Mouse (Mus musculus) inflammation-experienced regulatory T-cells (primary cell): ENCODE data around the gene Zfp184. TPM values are rescaled to one million over a fixed set of nuclear protein-coding genes. Genes with fewer than 3 reads are reported as not detected.

Source experiments
- polyA plus RNA-seq, 2 experiments: library from polyadenylated mRNA; unstranded; fragments of 100-300 nt; shearing (Covaris generic); gene quantifications; one replicate each; pipeline ENCODE4 v1.2.1; 2017

Zfp184 gene
- under 1 TPM in 1 of 2 experiments, not detected in 1; 0.36 TPM for polyA plus RNA-seq

GRCm38 (mm10) chr13:21944926-21945740 is at the start of gene Zfp184:
TSS of gene Zfp184 (plus strand) at chr13:21945094.

GRCm38 (mm10) chr13:21980981-21981802 is 36.3 kb downstream of the Zfp184 start, which contains the start of gene Pom121l2:
TSS of gene Pom121l2 (plus strand) at chr13:21981194.

GRCm38 (mm10) chr13:22009642-22010041 is 64.7 kb downstream of the Zfp184 start, which contains the start of gene Prss16:
TSS of gene Prss16 (minus strand) at chr13:22009742.

Other genes with a start within 250 kb of the Zfp184 start
- under 1 TPM in 1 of 2 experiments, not detected in 1; 0.71 TPM for gene Olfr1359, start 247.0 kb upstream of the Zfp184 start, polyA plus RNA-seq
- gene Hist1h2bl, start 229.0 kb upstream of the Zfp184 start, polyA plus RNA-seq = 1 to 10 TPM in 1 of 2 experiments, not detected in 1; 1.4 TPM
- 10 to 100 TPM; 14.1 to 15.1 TPM for gene Hist1h2ai, start 228.7 kb upstream of the Zfp184 start, polyA plus RNA-seq
- gene Hist1h3h, start 227.4 kb upstream of the Zfp184 start, polyA plus RNA-seq = 1 to 10 TPM; 1.7 to 2.2 TPM
- gene Hist1h2bm, start 223.1 kb upstream of the Zfp184 start, polyA plus RNA-seq = not detected
- under 1 TPM in 1 of 2 experiments, not detected in 1; 0.34 TPM for gene Hist1h4j, start 210.0 kb upstream of the Zfp184 start, polyA plus RNA-seq
- gene Hist1h4k, start 194.6 kb upstream of the Zfp184 start, polyA plus RNA-seq = 10 to 100 TPM in 1 of 2 experiments, 1 to 10 TPM in 1; 4.7 to 30.8 TPM
- 1 to 10 TPM; 2.4 to 8.2 TPM for gene Hist1h2ak, start 191.3 kb upstream of the Zfp184 start, polyA plus RNA-seq
- gene Hist1h2bn, start 191.0 kb upstream of the Zfp184 start, polyA plus RNA-seq = 1 to 10 TPM; 3.2 to 5.7 TPM
- 1 to 10 TPM; 2.0 to 3.3 TPM for gene Hist1h1b, start 164.5 kb upstream of the Zfp184 start, polyA plus RNA-seq
- 1 to 10 TPM in 1 of 2 experiments, not detected in 1; 1.5 TPM for gene Hist1h3i, start 161.7 kb upstream of the Zfp184 start, polyA plus RNA-seq
- gene Hist1h2an, start 157.9 kb upstream of the Zfp184 start, polyA plus RNA-seq = 1 to 10 TPM; 2.5 to 3.2 TPM
- 1 to 10 TPM in 1 of 2 experiments, not detected in 1; 1.6 TPM for gene Hist1h2bp, start 157.6 kb upstream of the Zfp184 start, polyA plus RNA-seq
- gene Hist1h2bq, start 134.9 kb upstream of the Zfp184 start, polyA plus RNA-seq = 10 to 100 TPM in 1 of 2 experiments, 1 to 10 TPM in 1; 7.5 to 13.4 TPM
- not detected for gene Hist1h2ao, start 134.6 kb upstream of the Zfp184 start, polyA plus RNA-seq
- 10 to 100 TPM; 42.5 to 43.7 TPM for gene Hist1h4m, start 133.3 kb upstream of the Zfp184 start, polyA plus RNA-seq
- 10 to 100 TPM; 22.4 to 34.7 TPM for gene Hist1h4n, start 112.9 kb upstream of the Zfp184 start, polyA plus RNA-seq
- 100 to 1,000 TPM; 128 to 153 TPM for gene Hist1h2ap, start 111.6 kb upstream of the Zfp184 start, polyA plus RNA-seq
- gene Hist1h2br, start 111.4 kb upstream of the Zfp184 start, polyA plus RNA-seq = 10 to 100 TPM in 1 of 2 experiments, 1 to 10 TPM in 1; 7.3 to 14.5 TPM
- not detected for gene Pom121l2, start 36.1 kb downstream of the Zfp184 start, polyA plus RNA-seq
- 1 to 10 TPM in 1 of 2 experiments, under 1 TPM in 1; 0.16 to 1.4 TPM for gene Prss16, start 64.6 kb downstream of the Zfp184 start, polyA plus RNA-seq
- under 1 TPM in 1 of 2 experiments, not detected in 1; 0.83 TPM for gene Hist1h2ah, start 90.5 kb downstream of the Zfp184 start, polyA plus RNA-seq
- gene Hist1h2bk, start 90.8 kb downstream of the Zfp184 start, polyA plus RNA-seq = under 1 TPM in 1 of 2 experiments, not detected in 1; 0.48 TPM
- 1 to 10 TPM; 7.5 to 9.7 TPM for gene Hist1h4i, start 96.3 kb downstream of the Zfp184 start, polyA plus RNA-seq
- 1 to 10 TPM; 1.8 to 6.1 TPM for gene Hist1h2ag, start 97.8 kb downstream of the Zfp184 start, polyA plus RNA-seq
- 1 to 10 TPM; 2.4 to 5.9 TPM for gene Hist1h2bj, start 98.1 kb downstream of the Zfp184 start, polyA plus RNA-seq
- gene Vmn1r188, start 139.3 kb downstream of the Zfp184 start, polyA plus RNA-seq = under 1 TPM in 1 of 2 experiments, not detected in 1; 0.05 TPM
- gene Vmn1r189, start 160.7 kb downstream of the Zfp184 start, polyA plus RNA-seq = not detected
- under 1 TPM in 1 of 2 experiments, not detected in 1; 0.06 TPM for gene Vmn1r191, start 238.9 kb downstream of the Zfp184 start, polyA plus RNA-seq
- gene Vmn1r192, start 246.0 kb downstream of the Zfp184 start, polyA plus RNA-seq = not detected